Mouse (Mus musculus) erythroid progenitor cell, adult 5-6 weeks (primary cell): ENCODE data around the gene Src. TPM values are rescaled to one million over a fixed set of nuclear protein-coding genes. Genes with fewer than 3 reads are reported as not detected.
A peak's percentile ranks its signal among the peaks of the same experiment; 100 is the strongest.
"Not testable (repeated sequence)": the region's sequence is repeated elsewhere in the genome, so short reads cannot be mapped to it uniquely, and the experiment has no call there.

Experiments used
- ATAC-seq: replicated peaks from 2 replicates; pipeline ENCODE4 v1.8.0; 2016; ENCODE audit warnings: moderate number of reproducible peaks, mild to moderate bottlenecking, moderate TSS enrichment, inconsistent platforms; ENCODE audit not compliant: poor library complexity, low FRiP score, severe bottlenecking
- total RNA-seq, 2 experiments: library from RNA; stranded (forward) in 1 of 2; stranded (reverse) in 1 of 2; fragments of 150-400 nt in 1 of 2; fragments of 186-747, 209-891 nt in 1 of 2; gene quantifications; 2 replicates each; pipeline versions ENCODE4 v1.2.3 to v1.2.4; 2015 to 2017; ENCODE audit warnings: low replicate concordance in 2 of 2

Src gene
- total RNA-seq (2015; ENCODE audit: low replicate concordance): 0.36 and 0.42 TPM in 2 replicates
- 0.39 and 1.1 TPM in 2 replicates for total RNA-seq (2017; ENCODE audit: low replicate concordance)

DNA sequence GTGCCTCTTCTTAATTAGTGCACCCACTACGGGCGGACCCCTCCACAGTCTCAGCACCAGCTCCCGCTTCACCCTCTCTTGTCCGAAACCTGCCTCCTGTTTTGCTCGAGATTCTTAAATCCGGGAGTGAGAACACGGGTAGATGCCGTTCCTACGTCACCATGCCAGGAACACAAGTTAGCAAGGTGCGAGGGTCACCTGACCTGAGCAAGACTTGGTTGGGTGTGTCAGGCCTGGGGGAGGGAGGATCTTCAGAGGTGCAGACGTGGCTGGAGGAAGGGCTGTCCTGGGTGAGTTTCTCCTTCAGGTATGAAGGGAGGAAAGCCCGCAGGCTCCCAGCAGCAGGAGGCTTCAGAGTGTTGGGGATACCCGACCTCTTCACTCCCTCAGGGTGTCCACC, at the start of gene Src:
Src (plus strand) TSS at position 239 of the 400 bp plus-strand sequence.
- ATAC-seq: no peak

GRCm38 (mm10) chr2:157371696-157372095, 46.5 kb upstream of the Src start:
- ATAC-seq: no peak

- 0 out of 2 replicates have a peak, but pooled peaks have one; percentile 21 for ATAC-seq
These were observed 44.6 kb upstream of the Src start for GRCm38 (mm10) chr2:157373681-157374080.

DNA sequence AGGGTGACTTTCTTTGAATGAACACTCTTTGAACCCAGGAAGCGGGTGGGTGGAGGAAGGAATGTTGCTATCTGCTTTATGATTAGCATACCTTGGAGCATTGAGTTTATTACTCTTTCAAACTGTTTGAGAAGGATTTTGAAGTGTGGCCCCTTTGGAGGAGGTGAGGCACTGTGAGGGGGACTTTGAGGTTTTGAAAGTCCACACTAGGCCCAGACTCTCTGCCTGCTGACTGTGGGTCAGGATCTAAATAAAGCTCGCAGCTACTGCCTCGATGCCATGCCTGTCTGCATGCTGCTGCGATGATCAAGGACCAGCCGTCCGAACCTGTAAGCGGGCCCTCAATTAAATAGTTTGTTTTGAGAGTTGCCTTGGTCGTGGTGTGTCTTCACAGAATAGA, 43.2 kb upstream of the Src start:
- no peak for ATAC-seq

DNA sequence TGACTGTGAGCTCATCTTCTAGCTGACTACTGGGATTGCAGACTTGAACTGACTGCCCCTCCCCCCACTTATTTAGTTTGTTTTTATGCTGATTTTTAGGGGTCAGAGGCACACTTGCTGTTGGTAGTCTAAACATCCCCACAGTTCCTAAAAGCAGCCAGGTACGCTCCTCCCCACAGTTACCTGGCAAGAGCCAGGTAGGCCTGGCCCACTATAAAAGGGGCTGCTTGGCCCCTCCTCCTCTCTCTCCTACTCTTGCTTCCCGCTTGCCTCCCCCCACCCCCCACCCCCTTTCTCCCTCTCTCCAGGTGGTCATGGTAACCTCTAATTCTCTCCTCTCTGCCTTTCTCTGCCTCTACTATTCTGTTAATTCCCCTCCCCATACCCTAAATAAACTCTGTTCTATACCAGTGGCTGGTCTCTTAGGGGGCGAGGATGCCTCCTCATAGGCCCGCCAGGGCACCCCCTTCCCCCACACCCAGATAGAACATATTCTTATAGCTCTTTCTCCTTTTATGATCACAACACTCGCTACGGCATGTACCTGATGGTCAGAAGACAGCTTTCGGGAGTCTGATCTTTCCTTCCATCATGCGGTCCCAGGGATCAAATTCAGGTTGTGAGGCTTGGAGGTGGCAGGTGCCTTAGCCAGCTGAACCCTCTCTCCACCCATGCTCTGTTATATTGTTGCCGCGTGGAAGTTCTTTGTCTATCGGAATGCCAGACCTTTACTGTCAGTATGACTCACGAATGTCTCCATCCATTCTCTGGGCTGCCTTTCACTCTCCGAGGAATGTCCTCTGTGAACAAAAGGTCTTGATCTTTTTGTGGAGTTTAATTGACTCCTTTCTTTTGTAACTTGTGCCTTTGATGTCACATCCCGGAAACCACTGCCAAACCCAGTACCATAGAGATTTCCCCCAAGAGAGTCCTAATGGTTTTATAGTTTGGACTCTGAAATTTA, 42.2 kb upstream of the Src start:
- ATAC-seq: no peak

DNA sequence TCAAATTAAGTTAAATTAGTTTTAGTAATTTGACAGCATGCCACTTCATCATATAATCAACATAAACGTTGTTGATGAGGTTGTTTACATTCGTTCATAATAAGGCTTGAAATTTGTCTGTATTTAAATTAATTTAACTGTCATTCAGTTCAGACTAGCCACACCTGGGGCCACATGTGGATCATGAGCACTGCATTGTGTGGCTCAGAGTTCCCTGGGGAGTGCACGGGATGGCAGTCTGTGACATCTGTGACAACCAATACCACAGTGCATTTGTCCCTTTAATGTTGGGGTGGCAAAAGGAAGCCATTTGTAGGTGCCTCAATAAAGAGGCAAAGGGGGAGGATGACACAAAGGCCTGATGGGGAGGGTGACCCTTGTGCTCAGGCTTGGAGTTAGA, 41.2 kb upstream of the Src start:
- no peak for ATAC-seq

DNA sequence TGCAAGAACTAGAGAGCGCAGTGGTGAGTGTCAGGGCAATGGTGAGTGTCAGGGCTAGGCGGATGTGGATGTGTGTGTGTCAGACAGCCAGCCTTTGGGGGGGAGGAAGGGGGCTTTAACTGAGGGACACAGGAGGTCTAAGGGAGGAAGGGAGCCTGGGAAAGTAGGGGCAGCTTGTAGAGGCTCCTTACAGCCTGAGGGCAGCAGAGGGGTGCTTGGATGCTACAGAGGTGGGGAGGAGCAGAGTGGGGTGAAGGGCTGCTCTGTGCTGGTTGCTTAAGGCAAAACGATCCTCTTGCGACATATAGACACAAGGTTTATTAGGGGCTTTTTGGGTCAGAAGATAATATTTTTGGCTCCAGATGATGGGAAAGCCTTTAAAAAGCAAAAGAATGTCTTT, 33.4 kb upstream of the Src start:
- no peak for ATAC-seq

GRCm38 (mm10) chr2:157388901-157389590, 29.2 kb upstream of the Src start:
- not testable (repeated sequence) for ATAC-seq

DNA sequence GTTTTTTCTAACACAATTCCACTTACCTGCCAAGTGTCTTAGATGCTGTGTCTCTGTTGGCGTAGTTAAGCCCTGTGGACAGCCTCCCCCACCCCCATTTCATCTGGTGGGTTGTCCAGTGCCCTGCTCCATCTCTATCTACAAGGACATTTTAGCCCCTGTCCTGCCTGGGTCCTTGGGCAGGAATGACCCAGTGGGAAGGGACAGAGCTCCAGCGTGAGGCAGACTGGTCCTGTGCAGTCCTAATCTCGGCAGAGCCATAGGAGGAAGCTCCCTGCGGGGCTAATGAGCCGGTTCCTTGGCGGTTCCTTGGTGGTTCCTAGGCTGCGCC, 28.7 kb upstream of the Src start:
- no peak for ATAC-seq

GRCm38 (mm10) chr2:157392331-157392730, 25.9 kb upstream of the Src start:
- ATAC-seq: no peak

- no peak for ATAC-seq
These were observed 24.7 kb upstream of the Src start for GRCm38 (mm10) chr2:157393549-157393948.

DNA sequence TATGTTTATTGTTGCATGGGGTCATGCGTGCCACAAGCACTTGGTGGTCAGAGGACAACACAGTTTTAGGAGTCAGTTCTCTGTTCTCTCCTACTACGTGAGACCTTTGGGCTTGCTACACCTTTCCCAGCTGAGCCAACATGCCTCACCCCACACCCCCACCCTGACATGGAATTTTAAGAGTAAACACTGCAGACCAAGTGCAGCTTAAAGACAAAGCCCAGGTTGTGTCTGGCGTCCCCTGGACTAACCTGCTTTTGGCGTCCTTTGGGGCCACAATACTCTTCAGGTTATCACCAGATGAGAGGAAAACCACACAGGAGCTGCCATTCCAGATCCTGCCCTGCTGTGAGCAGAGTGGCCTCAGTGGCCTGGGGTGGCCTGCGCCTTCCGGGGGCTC, 23.4 kb upstream of the Src start:
- no peak for ATAC-seq

DNA sequence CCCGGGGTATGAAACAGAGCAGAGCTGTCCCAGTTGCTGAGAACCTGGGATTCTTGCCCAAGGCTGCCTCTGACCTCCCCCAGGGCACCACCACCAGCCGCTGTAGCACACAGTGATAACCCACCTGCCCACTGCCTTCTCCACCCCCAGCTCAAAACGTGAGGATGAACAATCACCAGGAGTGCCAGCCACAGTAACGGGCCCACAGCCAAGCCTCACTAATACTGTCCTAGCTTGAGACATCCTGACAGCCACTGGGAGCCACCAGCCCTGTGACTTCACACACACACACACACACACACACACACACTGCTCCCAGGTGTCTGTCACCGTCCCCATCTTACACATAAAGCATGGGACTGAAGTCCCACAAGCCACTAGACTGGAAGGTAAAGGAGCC, 22.9 kb upstream of the Src start:
- ATAC-seq: no peak

GRCm38 (mm10) chr2:157395960-157396359, 22.3 kb upstream of the Src start:
- ATAC-seq: no peak

- no peak for ATAC-seq
These were observed 20.9 kb upstream of the Src start for GRCm38 (mm10) chr2:157397376-157397775.

DNA sequence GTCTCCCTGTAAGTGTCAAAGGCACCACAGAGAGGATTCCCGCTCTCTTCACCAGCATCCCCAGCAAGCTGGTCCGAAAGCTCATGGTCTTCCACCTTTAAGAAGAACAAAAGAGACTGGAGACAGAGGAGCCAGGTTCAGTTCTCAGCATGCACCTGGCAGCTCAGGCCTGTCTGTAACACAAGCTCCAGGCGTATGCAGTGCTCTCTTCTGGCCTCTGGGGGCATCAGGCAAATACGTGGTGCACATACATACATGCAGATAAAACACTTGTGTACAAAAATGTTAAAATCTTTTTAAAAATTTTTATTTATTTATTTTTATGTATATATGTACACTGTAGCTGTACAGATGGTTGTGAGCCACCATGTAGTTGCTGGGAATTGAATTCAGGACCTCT, 19.7 kb upstream of the Src start:
- no peak for ATAC-seq

- ATAC-seq: no peak
These were observed 18.4 kb upstream of the Src start for GRCm38 (mm10) chr2:157399797-157400196.

DNA sequence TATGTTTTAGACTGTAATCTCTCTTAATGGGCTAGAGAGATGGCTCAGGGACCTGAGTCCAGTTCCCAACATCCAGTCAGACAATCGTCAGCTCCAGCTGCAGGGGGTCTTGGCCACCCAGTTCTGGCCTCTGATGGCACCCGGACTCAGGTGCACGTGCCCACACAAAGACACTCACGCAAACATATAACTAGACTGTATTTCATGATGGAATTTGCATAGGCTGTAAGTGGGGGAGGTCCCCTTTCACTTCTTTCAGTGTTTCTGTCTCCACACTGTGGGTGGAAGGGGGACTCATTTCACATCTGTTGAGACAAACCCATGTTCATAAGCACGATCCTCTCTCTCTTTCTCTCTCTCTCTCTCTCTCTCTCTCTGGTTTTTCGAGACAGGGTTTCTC, 17.8 kb upstream of the Src start:
- no peak for ATAC-seq

DNA sequence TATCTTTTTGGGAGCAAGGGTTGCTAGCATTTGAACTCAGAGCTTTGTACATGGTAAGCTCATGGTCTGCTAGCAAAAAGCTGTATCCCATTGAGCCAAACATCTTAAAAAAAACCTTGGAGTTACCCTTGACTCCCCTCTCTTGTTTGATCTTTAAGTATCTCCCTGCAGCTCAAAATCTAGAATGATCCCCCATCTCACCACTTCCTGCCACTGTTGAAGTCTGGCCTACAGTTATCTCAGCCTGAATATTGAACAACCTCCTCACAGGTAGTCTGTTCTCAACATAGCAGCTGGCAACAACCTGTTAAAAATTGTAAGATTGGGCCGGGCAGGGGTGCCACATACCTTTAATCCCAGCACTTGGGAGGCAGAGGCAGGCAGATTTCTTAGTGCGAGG, 17.0 kb upstream of the Src start:
- no peak for ATAC-seq

DNA sequence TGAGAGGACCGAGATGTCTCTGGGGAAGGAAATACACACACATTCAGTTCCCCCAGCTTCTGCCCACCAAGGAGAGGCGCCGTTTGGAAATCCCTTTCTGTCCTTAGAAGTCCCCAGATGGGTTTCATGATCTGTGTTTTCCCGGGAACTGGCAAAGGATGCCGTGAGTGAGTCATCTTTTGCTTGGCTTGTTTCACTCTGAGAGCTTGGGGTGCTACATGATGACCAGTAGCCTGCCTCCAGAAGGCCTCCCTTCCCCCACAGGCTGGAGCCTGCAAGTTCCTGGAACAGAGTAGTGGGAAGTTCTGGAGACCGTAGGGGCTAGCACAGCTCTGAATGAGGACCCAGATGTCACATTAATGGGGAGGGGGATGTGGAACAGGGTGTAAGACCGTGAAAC, 10.6 kb upstream of the Src start:
- ATAC-seq: no peak
